Mouse (Mus musculus) testis, adult 2 months (tissue): Measurements from ENCODE around the gene Acad10.

Experiments used
- CTCF ChIP-seq: fragments of 200-500 bp; IDR thresholded peaks from 2 replicates; pipeline ENCODE4 v1.5.1; 2012; ENCODE audit warnings: low read depth, mild to moderate bottlenecking, inconsistent platforms, low read length, moderate library complexity; ENCODE audit not compliant: control insufficient read depth, insufficient read depth, insufficient replicate concordance
- POLR2A ChIP-seq: fragments of 200-500 bp; IDR thresholded peaks from 2 replicates; pipeline ENCODE4 v1.6.1; 2012; ENCODE audit warnings: low read depth, mild to moderate bottlenecking, inconsistent platforms, low read length, moderate library complexity; ENCODE audit not compliant: control insufficient read depth

DNA sequence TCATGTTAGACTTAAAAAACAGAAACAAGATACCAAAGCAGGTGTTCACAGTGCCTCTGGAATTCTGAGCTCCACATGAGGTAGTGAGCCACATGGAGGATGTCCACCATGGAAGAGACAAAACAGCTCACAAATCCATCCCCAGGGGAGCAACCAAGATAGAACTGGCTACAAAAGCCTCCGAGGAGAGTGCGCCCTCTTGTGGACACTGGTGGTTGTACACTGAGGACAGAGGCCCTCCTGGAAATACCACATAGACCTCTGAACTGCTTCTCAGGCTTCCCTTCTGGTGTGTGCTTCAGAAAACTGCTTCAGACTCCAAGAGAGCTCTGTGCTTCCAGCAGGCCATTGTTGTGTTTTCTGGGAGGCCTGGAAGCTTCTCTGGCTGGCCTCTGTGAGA is 54.2 kb downstream of the Acad10 start:
- peak; percentile 84 for TF ChIP-seq CTCF
- no peak for TF ChIP-seq POLR2A
